Mouse (Mus musculus): ENCODE measurements around the gene Vmn1r183.
"Not testable (repeated sequence)": the region's sequence is repeated elsewhere in the genome, so short reads cannot be mapped to it uniquely, and the experiment has no call there.

Gene Vmn1r183

GRCm38 (mm10) chr7:24052660-24053304 is at the start of gene Vmn1r183:
TSS of gene Vmn1r183 (plus strand) at chr7:24053254.
- DNase-seq (ENCODE audit: low spot score in 2 of 2), result no peak

GRCm38 (mm10) chr7:24074424-24074823 is 21.4 kb downstream of the Vmn1r183 start:
- DNase-seq (ENCODE audit: low spot score in 2 of 2), result not testable (repeated sequence)

- peak; percentile 92 to 96 for DNase-seq (ENCODE audit: low spot score in 2 of 2)
These were observed 28.8 kb downstream of the Vmn1r183 start, which contains the start of gene Zfp180 for GRCm38 (mm10) chr7:24081634-24082431. TSS of gene Zfp180 (plus strand) at chr7:24081924.

DNA sequence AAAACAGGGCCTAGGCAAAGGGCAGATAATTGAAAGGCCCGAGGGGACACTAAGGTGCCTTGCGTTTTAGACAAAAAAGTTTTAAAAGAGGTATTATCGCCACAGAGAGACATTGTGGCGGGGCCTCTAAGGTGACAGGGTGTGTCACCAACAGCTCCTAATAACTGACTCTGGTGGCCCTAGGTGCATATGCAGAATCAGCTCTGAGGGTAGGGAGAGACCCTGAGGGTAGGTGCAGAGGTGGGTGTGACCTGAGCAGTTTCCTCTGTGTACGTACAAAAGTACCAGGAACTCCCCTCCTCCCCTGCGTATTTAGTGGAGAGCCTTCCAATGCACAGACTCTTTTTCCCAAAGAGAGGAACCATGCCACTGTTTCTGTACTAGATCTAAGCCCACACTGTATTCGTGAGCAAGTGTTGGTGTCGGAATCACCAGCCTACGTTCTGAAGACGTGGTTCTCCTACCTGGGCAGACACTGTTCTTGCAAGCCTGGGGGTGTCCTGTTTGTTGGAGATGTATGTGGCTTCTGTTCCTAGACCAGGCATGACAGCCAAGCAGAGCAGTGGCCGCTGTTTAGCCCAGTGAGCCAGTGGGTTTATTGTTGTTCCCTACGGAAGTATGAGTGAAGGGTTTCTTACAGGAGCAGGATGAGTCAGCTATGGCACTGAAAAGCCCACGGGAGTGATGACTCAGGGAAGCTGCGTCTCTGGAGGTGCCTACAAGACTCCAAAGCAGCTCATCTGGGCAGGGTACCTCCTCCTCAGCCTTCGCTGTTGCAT is 29.6 kb downstream of the Vmn1r183 start:
- peak; percentile 61 to 79 for DNase-seq (ENCODE audit: low spot score in 2 of 2)

DNA sequence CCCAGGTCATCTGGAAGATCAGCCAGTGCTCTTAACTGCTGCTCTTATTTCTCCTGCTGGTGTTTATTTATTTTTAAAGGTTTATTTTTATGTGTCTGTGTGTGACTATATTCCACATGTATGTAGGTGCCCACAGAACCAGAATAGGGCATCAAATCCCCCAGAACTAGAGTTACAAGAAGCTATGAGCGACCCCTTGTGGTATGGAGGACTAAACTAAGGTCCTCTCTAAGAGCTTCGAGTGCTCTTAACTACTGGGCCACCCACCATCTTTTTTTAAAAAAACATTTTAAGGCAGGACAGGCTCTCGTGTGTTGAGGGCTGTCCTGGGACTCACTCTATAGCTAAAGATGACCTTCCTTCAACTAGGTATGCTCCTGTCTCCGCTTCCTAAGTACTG is 33.8 kb downstream of the Vmn1r183 start:
- no peak for DNase-seq (ENCODE audit: low spot score in 2 of 2)

DNA sequence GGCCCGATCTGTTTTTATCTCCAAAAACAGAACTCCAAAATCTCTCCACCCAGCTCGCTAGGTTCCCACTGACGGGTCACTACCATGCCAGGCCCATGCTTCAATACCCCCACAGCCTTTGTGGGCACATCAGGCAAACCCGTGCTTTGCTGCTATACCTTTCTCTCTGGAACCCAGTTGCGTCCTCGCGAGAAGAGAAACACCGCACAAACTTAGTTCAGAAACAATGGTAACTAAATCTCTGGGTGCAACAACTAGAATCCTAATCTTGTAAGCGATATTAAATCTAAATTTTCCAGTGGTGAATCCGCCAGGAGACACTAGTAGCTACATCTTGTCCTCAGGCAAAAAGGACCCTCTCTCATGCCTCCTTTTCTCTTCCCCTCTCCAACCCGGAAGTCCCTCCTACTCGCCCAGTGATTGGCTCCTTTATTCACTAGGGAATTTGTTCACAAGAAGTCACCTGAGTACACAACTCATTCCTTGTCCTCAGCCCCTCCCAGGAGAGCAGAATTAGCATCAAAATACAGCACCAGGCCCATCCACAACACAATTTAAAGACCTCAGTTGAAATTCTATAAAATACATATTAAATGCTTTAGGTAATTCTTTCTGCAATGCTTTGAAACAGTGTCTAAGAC is 34.6 kb downstream of the Vmn1r183 start:
- no peak for DNase-seq (ENCODE audit: low spot score in 2 of 2)

- DNase-seq (ENCODE audit: low spot score in 2 of 2), result no peak
These were observed 51.3 kb downstream of the Vmn1r183 start for GRCm38 (mm10) chr7:24104403-24104802.

- DNase-seq (ENCODE audit: low spot score in 2 of 2), result no peak
These were observed 52.2 kb downstream of the Vmn1r183 start for GRCm38 (mm10) chr7:24105144-24105703.

- no peak for DNase-seq (ENCODE audit: low spot score in 2 of 2)
These were observed 57.8 kb downstream of the Vmn1r183 start for GRCm38 (mm10) chr7:24110839-24111238.

GRCm38 (mm10) chr7:24111772-24112155 is 58.7 kb downstream of the Vmn1r183 start:
- no peak for DNase-seq (ENCODE audit: low spot score in 2 of 2)

- peak; percentile 83 to 84 for DNase-seq (ENCODE audit: low spot score in 2 of 2)
These were observed 59.3 kb downstream of the Vmn1r183 start, which contains the start of gene Zfp112 for GRCm38 (mm10) chr7:24112156-24112856. TSS of gene Zfp112 (plus strand) at chr7:24112314.

- peak in 1 of 2 experiments; percentile 29 for DNase-seq (ENCODE audit: low spot score in 2 of 2)
These were observed 59.9 kb downstream of the Vmn1r183 start for GRCm38 (mm10) chr7:24113001-24113400.
